Mouse (Mus musculus) forebrain, postnatal 0 days (tissue): ENCODE results near the gene Carns1. TPM values are rescaled to one million over a fixed set of nuclear protein-coding genes. Genes with fewer than 3 reads are reported as not detected.

Experiments used
- ATAC-seq: fragments of 200-750 bp; cut with Nextera tagmentation; 2 replicates; pipeline ENCODE4 v1.8.0; 2017; ENCODE audit warnings: mild to moderate bottlenecking, moderate library complexity
- DNase-seq: peaks from one replicate; pipeline ENCODE4 v3.0.0-alpha.2; 2015
- H3K27ac ChIP-seq: fragments of 300-500 bp; sonication (generic); 2 replicates; pipeline ENCODE4 v1.5.1; 2014; ENCODE audit warnings: low read depth, mild to moderate bottlenecking, antibody characterized with exemption, low read length, moderate library complexity, mixed read lengths
- H3K27me3 ChIP-seq: fragments of 300-500 bp; sonication (generic); 2 replicates; pipeline ENCODE4 v1.6.1; 2014; ENCODE audit warnings: mild to moderate bottlenecking, low read length, mixed read lengths; ENCODE audit not compliant: insufficient read depth
- H3K36me3 ChIP-seq: fragments of 300-500 bp; sonication (generic); 2 replicates; pipeline ENCODE4 v1.6.1; 2014; ENCODE audit warnings: mild to moderate bottlenecking, moderate library complexity; ENCODE audit not compliant: insufficient read depth
- H3K4me1 ChIP-seq: fragments of 300-500 bp; sonication (generic); 2 replicates; pipeline ENCODE4 v1.6.1; 2014; ENCODE audit warnings: antibody characterized with exemption; ENCODE audit not compliant: insufficient read depth
- H3K4me2 ChIP-seq: fragments of 300-500 bp; sonication (generic); 2 replicates; pipeline ENCODE4 v1.6.1; 2014; ENCODE audit warnings: low read depth, mild to moderate bottlenecking, moderate library complexity
- H3K4me3 ChIP-seq: fragments of 300-500 bp; sonication (generic); 2 replicates; pipeline ENCODE4 v1.5.1; 2014; ENCODE audit warnings: low read depth, low read length, mixed read lengths
- H3K9ac ChIP-seq: fragments of 300-500 bp; sonication (generic); 2 replicates; pipeline ENCODE4 v1.6.1; 2014; ENCODE audit warnings: mild to moderate bottlenecking
- H3K9me3 ChIP-seq: fragments of 300-500 bp; sonication (generic); 2 replicates; pipeline ENCODE4 v1.6.1; 2016; ENCODE audit warnings: low read length
- CTCF ChIP-seq: sonication (generic); IDR thresholded peaks from 2 replicates; pipeline ENCODE4 v1.5.1; 2016; ENCODE audit warnings: antibody characterized with exemption, control low read depth, low read depth
- WGBS: fragments of 180-500 bp; shearing (Covaris S2); extraction: QIAGEN DNeasy Blood & Tissue Kit; methylation state at CpG from one replicate; pipeline ENCODE4 v1.1.7; 2014; 5-methylcytosine and 5-hydroxymethylcytosine counted together
- polyA plus RNA-seq: library from polyadenylated mRNA; unstranded; fragments of >200 nt; fragmentation: Nextera tagmentation; extraction: Ambion mirVana; gene quantifications from 2 replicates; pipeline ENCODE4 v1.2.1, GENCODE M21; 2015
- total RNA-seq: library from RNA; depleted of rRNA; stranded (reverse); fragments of >200 nt; gene quantifications from 2 replicates; pipeline ENCODE4 v1.2.3, GENCODE M21; 2014

Gene Carns1
- total and polyA plus RNA-seq, 2 experiments from 2014 or later, result 4.4 to 4.7 TPM

DNA sequence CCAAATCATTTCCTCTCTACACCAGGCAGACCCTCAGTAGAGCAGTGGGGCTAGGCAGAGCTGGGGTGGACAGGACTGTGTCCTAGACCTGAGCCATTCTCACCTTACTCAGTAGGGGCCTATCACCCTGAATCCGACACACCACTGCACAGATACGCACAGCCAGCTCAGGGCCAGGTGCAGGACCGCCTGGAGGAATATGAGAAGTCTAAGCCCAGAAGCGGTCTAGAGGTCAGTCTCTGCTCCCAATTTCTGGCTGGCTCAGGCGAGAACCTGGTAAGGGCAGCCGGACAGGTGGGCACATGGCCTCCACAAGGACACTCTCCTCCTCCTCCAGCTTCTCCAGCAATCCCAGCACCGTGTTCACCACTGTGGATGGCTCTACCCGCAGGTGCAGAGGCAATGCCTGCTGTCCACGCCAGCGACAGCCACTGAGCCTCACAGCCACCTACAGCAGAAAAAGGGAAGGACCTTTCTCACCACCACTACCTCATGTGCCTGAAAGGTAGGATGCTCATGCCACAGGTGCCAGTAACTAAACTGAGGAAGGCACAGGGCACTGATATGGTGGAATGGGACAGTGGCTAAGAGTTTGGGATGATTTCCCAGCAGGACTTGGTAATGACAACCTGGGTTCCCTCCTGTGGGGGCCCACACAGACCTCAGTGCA is 4.4 kb downstream of the Carns1 start:
- Histone ChIP-seq H3K9ac (no peak overlapping the region), H3K4me1 (peaks cover 7% of the 10 kb centered on the region), H3K4me2 (no peak overlapping the region), H3K27ac (0 out of 2 replicates have a peak overlapping the region, but pooled peaks have one; percentile 92), H3K4me3 (no peak overlapping the region), H3K36me3 (no peaks in the 10 kb centered on the region), H3K27me3 (no peaks in the 10 kb centered on the region), H3K9me3 (no peaks in the 10 kb centered on the region)
- DNase-seq (no peak), ATAC-seq (no peak)
- TF ChIP-seq CTCF, result 0 out of 2 replicates have a peak, but pooled peaks have one; percentile 3
- WGBS, result 92% methylated on average over 10 of the region's 10 CpGs

DNA sequence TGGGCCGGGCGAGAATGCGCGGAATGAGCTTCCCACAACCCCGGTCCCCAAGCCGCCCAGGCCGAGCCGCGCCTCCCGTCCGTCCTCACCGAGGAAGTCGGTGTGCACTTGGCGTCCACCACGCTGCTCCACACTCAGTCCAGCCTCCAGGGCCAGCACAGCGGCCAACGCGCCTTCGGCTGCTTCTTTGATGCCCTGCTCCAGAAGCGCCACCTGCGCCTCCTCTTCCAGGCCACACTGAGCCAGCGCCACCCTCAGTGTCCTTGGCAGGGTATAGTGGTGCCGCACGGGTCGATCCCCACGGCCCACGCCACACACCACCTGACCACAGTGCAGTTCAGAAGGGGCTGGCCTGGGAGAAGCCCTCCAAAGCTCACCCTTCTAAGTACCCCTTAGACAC is 5.5 kb downstream of the Carns1 start:
- DNase-seq (no peak), ATAC-seq (peak; percentile 30)
- Histone ChIP-seq H3K27ac (peak overlapping the region; percentile 92), H3K36me3 (no peaks in the 10 kb centered on the region), H3K4me1 (peaks cover 7% of the 10 kb centered on the region), H3K9ac (peak overlapping the region; percentile 76), H3K9me3 (no peaks in the 10 kb centered on the region), H3K27me3 (no peaks in the 10 kb centered on the region), H3K4me3 (peak overlapping the region; percentile 46), H3K4me2 (peak overlapping the region; percentile 90)
- TF ChIP-seq CTCF, result no peak
- WGBS, result 10% methylated on average over 27 of the region's 27 CpGs

DNA sequence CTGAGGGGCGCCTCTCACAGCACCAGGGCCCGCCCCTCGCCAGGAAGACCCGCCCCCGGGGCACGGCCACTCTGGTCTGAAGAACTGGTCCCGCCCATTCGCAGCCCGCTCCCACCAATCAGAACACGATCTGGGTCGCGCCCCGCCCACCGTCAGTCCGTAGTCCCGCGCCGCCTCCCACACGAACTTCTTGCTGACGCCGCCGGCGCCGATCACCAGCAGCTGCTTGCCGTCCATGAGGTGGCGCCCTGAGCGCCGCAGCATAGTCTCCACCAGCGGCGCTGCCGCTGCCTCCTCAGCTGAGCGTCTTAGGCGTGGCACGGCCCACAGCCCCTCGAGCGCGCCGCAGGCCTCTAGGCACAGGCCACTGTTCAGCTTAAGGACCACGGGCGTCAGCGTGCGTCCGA is 5.9 kb downstream of the Carns1 start:
- Histone ChIP-seq H3K4me1 (peaks cover 7% of the 10 kb centered on the region), H3K4me2 (peak overlapping the region; percentile 90), H3K36me3 (no peaks in the 10 kb centered on the region), H3K27me3 (no peaks in the 10 kb centered on the region), H3K4me3 (peak overlapping the region; percentile 46), H3K9ac (peak overlapping the region; percentile 76), H3K27ac (peak overlapping the region; percentile 92), H3K9me3 (no peaks in the 10 kb centered on the region)
- peak; percentile 99 for TF ChIP-seq CTCF
- ATAC-seq (peak; percentile 97), DNase-seq (peak; percentile 99)
- WGBS, result 0% methylated on average over 43 of the region's 43 CpGs

DNA sequence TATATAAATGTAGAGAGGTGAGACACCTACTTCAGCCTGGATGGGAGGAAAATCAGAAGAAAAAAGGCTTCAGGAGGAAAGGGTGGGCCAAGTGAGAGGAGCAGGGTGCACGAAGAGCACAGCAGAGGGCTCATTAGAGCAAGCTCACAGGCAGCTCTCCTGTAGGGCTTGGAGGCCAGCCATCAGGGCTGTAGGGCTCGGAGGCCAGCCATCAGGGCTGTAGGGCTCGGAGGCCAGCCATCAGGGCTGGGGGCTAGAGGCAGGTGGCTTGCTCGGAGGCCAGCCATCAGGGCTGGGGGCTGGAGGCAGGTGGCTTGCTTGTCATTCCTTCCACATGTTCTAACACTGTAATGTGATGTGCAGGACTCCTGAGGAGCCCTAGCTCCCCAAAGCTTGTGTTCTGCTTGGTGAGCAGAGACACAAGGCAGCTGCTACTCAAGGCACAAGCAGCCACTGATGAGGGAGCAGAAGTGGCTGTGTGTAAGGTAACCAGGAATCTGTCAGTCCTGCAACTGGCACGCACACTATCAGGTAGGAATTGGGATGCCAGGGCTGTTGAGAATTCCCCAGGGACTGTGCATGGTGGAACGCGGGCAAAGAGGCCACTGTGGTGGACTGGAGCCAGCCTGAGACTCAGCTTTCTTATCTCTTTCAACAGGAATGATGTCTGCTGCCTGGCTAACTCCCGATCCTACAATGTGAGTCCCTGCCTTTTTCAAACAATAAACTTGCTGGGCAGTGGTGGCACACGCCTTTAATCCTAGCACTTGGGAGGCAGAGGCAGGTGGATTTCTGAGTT is 8.4 kb downstream of the Carns1 start:
- Histone ChIP-seq H3K9ac (no peak overlapping the region), H3K4me2 (no peak overlapping the region), H3K36me3 (no peaks in the 10 kb centered on the region), H3K9me3 (no peaks in the 10 kb centered on the region), H3K4me1 (peaks cover 18% of the 10 kb centered on the region), H3K4me3 (no peak overlapping the region), H3K27me3 (no peaks in the 10 kb centered on the region), H3K27ac (no peak overlapping the region)
- ATAC-seq, result no peak
- DNase-seq, result no peak
- no peak for TF ChIP-seq CTCF
- WGBS, result 74% methylated on average over 9 of the region's 9 CpGs

DNA sequence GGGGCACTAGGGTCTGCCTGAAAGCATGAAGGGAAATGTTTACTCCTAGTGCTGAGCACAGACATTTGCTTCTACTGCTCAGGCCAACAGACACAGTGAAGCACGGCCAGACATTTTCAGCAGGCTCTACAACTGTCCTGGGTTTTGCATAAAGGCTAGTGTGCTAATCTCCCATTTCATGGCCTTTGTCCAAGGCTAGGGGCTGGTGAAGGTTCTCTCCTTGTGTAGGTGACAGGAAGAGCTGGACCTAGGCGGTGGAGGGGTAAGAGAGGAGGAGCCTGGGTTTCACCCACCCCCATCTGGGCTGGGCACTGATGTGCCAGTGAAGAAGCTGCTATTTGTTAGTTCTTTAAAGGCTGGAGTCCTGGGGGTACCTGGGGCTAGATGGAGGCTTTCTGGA is 10.6 kb downstream of the Carns1 start:
- H3K4me2 ChIP-seq, result no peak overlapping the region
- no peaks in the 10 kb centered on the region for H3K9me3 ChIP-seq
- H3K36me3 ChIP-seq, result peaks cover 14% of the 10 kb centered on the region
- H3K9ac ChIP-seq, result no peak overlapping the region
- no peak for TF ChIP-seq CTCF
- no peaks in the 10 kb centered on the region for H3K27me3 ChIP-seq
- ATAC-seq (no peak), DNase-seq (no peak)
- WGBS, result 83% methylated on average over 2 of the region's 2 CpGs
- H3K27ac ChIP-seq, result no peak overlapping the region
- H3K4me3 ChIP-seq, result no peak overlapping the region
- H3K4me1 ChIP-seq, result peaks cover 12% of the 10 kb centered on the region

DNA sequence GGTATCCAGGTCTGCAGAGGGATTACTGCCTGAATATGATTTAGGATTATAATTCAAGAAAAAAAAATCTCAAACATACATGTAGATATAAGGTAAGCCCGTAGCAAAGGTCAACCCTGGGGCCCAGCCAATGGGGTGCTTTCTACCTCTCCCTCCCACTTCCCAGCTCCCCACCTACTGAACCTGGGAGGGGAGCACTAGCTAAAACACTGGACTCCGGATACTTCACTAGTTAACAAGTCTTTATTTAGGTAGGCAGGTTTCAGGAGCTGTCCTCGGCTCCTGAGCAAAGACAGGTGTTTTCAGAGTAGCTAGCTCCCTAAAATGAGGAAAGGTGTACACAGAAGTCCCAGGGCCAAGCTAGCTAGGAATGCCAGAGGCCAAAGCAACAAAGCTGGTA is 11.2 kb downstream of the Carns1 start:
- peaks cover 11% of the 10 kb centered on the region for H3K4me1 ChIP-seq
- no peak for ATAC-seq
- H3K9me3 ChIP-seq, result no peaks in the 10 kb centered on the region
- no peaks in the 10 kb centered on the region for H3K27me3 ChIP-seq
- no peak for DNase-seq
- H3K4me2 ChIP-seq, result no peak overlapping the region
- H3K27ac ChIP-seq, result no peak overlapping the region
- H3K4me3 ChIP-seq, result no peak overlapping the region
- H3K9ac ChIP-seq, result no peak overlapping the region
- WGBS, result 86% methylated on average over 3 of the region's 3 CpGs
- peaks cover 21% of the 10 kb centered on the region for H3K36me3 ChIP-seq
- TF ChIP-seq CTCF, result no peak

DNA sequence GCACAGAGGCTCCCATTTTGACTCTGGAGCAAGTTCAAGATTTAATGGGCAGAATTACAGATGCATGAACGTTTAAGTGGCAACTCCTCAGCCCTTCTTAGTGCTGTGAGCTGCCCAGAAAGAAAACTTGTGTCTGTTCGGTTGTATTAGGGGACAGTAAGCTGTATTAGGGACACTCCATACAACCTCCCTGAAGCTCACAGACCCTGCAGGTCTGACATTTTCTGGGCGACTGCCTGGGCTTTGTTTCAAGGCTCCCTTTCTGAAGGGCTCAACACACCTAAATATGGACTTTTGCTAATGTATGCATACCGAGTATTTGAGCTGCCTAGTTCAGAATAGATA is 11.8 kb downstream of the Carns1 start:
- TF ChIP-seq CTCF, result no peak
- Histone ChIP-seq H3K4me1 (peaks cover 11% of the 10 kb centered on the region), H3K9me3 (no peaks in the 10 kb centered on the region), H3K27ac (peak overlapping the region; percentile 84), H3K9ac (peak overlapping the region; percentile 71), H3K27me3 (no peaks in the 10 kb centered on the region), H3K4me2 (peak overlapping the region; percentile 96), H3K4me3 (peak overlapping the region; percentile 57), H3K36me3 (peaks cover 26% of the 10 kb centered on the region)
- no peak; the same call in 1 of the 2 replicates for ATAC-seq
- no peak for DNase-seq
- WGBS, result 32% methylated on average over 4 of the region's 4 CpGs
